Mouse (Mus musculus) neural tube, postnatal 0 days (tissue): Measurements from ENCODE around the gene Arhgap33. TPM values are rescaled to one million over a fixed set of nuclear protein-coding genes. Genes with fewer than 3 reads are reported as not detected.

ENCODE experiments used
- microRNA-seq: library from miRNA; unstranded; fragments of <30 nt; microRNA quantifications from one replicate; pipeline ENCODE4, GENCODE M21; 2016
- polyA plus RNA-seq: library from polyadenylated mRNA; unstranded; fragments of >200 nt; fragmentation: Nextera tagmentation; extraction: Ambion mirVana; gene quantifications from 2 replicates; pipeline ENCODE4 v1.2.1, GENCODE M21; 2015

Arhgap33 gene
- 45.5 and 62.8 TPM in 2 replicates for polyA plus RNA-seq

DNA sequence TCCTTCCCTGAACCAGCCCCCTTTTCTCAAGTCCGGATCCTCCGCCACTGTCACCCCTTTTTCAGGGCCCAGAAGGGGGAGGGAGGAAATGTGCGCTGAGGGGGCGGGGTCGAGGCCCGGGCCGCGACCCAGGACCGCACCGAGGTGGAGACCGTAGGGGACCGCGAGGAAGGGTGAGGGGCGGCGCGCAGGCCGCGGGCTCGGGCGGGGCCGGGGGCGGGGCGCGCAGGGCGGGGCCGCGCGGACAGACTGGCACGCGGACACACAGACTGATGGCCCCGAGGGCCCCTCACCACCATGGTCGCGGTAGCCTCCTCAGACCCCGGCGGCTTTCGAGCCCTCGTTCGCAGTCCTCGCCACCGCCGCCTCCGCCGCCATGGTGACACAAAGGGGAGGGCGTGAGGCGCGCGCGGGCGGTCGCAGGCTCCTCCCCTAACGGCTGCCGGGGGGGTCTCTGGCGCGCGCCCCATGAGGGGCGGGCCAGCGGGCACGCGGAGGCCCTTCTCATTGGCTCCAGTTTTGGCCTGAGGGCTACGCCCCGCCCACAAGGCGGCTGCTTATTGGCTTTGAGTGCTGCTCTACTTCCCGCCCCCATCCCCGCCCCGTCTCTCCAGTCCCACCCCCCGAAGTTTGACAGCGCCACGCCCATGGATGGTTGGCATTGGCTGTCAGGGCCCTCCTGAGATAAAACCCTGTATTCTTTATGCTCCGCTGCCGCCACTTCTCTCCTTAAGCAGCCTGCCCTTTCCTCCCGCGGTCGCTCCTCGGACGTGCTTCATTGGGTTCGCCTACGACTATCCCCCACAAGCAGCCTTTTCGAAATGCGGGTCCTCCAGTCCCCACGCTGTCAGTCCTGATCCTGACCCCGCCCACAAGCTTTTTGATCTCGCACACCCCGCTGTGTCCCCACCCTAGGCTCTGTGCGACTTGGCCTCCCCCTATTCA lies at the start of gene Arhgap33:
Arhgap33 (minus strand) TSS at position 428 of the 945 bp plus-strand sequence.

DNA sequence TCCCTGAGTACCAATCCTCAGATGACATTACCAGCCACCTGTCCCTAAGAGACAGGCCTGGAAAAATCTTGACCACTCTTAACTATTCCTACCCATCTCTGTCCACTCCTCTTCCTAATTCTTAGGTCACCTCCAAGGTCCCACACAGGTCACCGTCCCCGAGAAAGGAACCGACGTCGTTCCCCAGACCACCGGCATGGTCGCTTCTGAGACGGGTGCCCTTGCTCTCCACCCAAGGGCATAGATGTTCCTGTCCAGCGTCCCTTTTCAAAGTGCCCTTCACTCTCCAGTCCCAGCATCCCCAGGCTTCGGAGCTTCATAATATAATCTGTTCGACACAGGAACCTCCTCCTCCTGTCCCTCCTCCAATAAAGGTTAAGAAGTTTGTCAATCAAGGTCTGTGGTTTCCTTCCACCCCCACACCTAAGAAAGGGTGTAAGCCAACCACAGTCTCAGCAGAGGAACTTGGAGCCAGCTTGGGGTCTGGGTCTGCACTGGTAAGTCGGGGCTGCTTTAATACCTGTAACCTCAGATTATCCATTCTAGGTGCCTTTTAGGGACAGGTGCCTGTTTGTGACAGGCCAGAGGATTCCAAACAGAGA lies 30.2 kb upstream of the Arhgap33 start, which contains the start of gene Igflr1:
Igflr1 (plus strand) TSS at position 458 of the 602 bp plus-strand sequence.

DNA sequence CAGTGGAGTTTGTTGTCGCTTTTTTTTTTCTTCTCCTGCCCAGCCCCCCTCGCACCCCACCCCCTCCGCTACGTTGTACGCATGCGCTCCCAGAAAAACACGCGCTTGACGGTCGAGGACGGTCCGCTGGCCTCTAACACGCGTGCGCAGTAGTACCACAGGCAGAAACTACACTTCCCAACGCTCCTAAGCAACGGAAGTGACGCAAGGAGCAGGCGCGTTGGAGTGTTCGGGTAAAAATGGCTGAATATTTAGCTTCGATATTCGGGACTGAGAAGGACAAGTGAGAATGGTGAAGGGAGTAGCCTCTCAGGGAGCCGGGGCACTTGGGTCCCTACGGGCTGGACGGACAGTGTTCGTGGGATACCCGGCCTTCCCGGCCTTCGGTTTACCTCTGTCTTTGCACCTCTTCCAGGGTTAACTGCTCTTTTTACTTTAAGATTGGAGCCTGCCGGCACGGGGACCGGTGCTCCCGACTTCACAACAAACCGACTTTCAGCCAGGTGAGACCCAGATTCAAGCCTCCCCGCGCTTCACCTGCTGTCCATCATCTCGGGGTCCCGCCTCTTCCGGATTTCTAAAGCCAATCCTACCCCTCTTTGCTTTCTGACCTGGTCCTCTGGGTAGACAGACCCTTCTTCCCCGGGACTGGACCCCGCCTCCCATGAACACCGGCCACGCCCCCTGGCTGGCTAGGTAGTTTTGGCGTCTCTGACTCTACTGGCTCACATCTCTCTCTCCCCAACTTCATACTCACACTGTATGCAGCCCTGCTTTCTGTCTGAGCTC lies 28.5 kb upstream of the Arhgap33 start, which contains the start of the genes U2af1l4, Gm49396 and Psenen:
U2af1l4 (plus strand) TSS at position 185 of the 789 bp plus-strand sequence.
Gm49396 (plus strand) TSS at position 228 of the 789 bp plus-strand sequence.
Psenen (minus strand) TSS at position 511 of the 789 bp plus-strand sequence.

DNA sequence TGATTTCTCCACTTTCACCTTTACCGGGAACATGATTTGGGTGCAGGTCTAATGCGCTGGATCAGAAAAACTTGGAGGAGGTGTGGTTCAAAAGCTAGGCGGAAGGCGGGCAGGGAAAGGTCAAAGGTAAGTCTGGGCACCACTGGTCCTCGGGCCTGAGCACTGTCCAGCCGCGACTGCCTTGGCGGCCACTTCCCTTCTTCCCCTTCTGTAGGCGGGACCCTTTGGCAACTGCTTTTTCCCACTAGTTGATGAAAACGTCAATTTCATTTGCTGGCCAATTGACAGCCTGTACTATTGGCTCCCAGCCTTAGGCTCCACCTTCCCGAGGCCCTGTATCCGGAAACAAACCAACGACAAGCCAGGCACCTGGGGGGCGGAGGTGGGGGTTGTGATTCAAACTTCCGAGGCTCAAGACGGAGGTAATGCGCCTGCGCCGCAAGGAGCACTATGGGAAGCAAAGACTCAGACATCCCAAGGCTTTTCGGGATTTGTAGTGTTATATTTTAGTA lies 24.6 kb upstream of the Arhgap33 start, which contains the start of gene Lin37:
Lin37 (minus strand) TSS at position 396 of the 512 bp plus-strand sequence.

DNA sequence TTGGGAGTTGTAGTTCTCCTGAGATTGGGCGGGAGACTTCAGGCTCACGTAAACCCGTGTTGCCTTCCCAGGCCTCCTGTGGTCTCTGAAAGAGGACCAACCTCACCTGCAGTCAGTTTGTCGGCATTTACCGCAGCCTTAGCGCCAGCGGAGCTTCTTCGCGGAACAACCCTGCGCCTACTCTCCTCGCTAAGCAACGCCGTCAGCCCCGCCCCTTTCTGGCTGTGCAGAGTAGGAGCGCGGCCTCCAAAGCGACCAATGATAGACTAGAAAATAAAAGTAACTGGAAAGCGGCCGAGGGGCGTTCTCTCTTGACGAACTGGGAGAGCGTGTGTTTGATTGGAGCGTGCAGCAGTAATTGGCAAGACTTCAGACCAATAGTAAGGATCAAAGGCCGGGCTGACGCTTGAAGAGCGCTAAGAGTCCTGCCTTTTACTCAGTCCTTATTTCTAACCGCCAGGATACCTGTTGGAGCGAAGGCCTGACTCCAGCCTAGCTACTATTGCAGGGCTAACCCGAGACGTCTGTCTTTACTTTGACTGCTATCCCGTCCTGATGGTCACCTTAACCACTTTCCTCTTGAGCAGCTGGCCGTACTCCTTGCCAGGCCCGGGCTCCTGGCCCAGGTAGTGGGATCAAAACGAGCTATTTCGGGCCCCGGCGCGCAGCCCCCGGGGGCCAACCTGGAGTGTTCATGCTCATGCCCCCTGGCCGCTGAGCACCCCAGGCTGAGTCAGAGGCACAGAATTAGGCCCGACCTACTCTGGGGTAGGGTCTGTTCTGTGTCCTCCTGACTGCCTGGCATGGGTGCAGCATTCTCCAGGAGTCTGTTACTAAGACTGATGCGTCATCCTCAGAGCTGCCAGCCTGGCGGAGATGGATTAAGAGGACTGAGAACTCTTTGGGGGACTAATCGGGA lies 17.5 kb upstream of the Arhgap33 start, which contains the start of the genes Hspb6 and Proser3:
Hspb6 (plus strand) TSS at position 77 of the 919 bp plus-strand sequence.
Proser3 (minus strand) TSS at position 198 of the 919 bp plus-strand sequence.

DNA sequence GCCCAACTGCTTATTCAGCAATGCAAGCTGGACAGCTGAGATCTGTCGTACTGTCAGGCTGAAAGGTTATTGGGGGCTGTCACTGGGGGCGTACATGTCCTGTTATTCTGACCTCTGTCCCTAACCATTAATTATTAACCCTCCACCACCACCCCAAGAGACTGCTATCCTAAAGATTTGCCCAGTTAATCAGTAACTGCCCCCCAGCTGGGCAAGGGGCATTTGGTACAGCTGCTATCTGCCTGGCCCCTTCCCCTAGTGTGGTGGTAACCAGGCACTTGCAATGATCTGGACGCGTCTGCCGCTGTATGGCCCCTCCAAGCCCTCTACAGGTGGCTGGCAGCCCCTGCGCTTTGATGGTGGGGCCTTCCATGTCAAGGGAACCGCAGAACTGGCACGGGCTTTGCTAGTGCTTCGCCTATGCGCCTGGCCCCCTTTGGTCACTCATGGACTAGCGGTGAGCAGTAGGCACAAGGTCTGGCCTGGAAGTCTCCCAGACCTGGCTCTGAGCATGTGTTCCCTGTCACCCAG lies 41.4 kb downstream of the Arhgap33 start, which contains the start of gene Prodh2:
Prodh2 (plus strand) TSS at position 222 of the 531 bp plus-strand sequence.

Small RNAs within 50 kb of the gene (microRNA-seq; reads per million reads assigned to microRNA genes)
- 0.87 reads per million for gene Gm38670

Other genes with a start within 250 kb of the Arhgap33 start
- 106 and 124 TPM in 2 replicates for gene Clip3, start 243.3 kb downstream of the Arhgap33 start, polyA plus RNA-seq
- 129 and 146 TPM in 2 replicates for gene Alkbh6, start 226.3 kb downstream of the Arhgap33 start, polyA plus RNA-seq
- 12.1 and 14.5 TPM in 2 replicates for gene Syne4, start 220.3 kb downstream of the Arhgap33 start, polyA plus RNA-seq
- gene E130208F15Rik, start 213.3 kb downstream of the Arhgap33 start, polyA plus RNA-seq: not detected in 2 replicates
- 20.0 and 20.8 TPM in 2 replicates for gene Sdhaf1, start 211.2 kb downstream of the Arhgap33 start, polyA plus RNA-seq
- 17.5 and 17.7 TPM in 2 replicates for gene Lrfn3, start 172.3 kb downstream of the Arhgap33 start, polyA plus RNA-seq
- gene Tyrobp, start 121.3 kb downstream of the Arhgap33 start, polyA plus RNA-seq: 65.9 and 77.3 TPM in 2 replicates
- gene Hcst, start 115.2 kb downstream of the Arhgap33 start, polyA plus RNA-seq: 0.81 and 1.1 TPM in 2 replicates
- gene Nfkbid, start 113.3 kb downstream of the Arhgap33 start, polyA plus RNA-seq: 2.8 and 3.3 TPM in 2 replicates
- gene Aplp1, start 89.5 kb downstream of the Arhgap33 start, polyA plus RNA-seq: 663 and 695 TPM in 2 replicates
- gene Kirrel2, start 77.4 kb downstream of the Arhgap33 start, polyA plus RNA-seq: 0.46 and 0.90 TPM in 2 replicates
- gene Nphs1, start 76.7 kb downstream of the Arhgap33 start, polyA plus RNA-seq: 0.06 and 0.13 TPM in 2 replicates
- 0.43 TPM in 1 of 2 replicates, not detected in the other for gene Prodh2, start 41.4 kb downstream of the Arhgap33 start, polyA plus RNA-seq
- gene Hspb6, start 17.1 kb upstream of the Arhgap33 start, polyA plus RNA-seq: 19.0 and 20.8 TPM in 2 replicates
- gene Proser3, start 17.2 kb upstream of the Arhgap33 start, polyA plus RNA-seq: 3.0 and 4.7 TPM in 2 replicates
- 51.7 and 55.9 TPM in 2 replicates for gene Lin37, start 24.8 kb upstream of the Arhgap33 start, polyA plus RNA-seq
- gene U2af1l4, start 28.2 kb upstream of the Arhgap33 start, polyA plus RNA-seq: 102 and 106 TPM in 2 replicates
- 6.7 and 8.0 TPM in 2 replicates for gene Gm49396, start 28.3 kb upstream of the Arhgap33 start, polyA plus RNA-seq
- 161 and 167 TPM in 2 replicates for gene Psenen, start 28.6 kb upstream of the Arhgap33 start, polyA plus RNA-seq
- gene Igflr1, start 30.4 kb upstream of the Arhgap33 start, polyA plus RNA-seq: 1.6 and 4.3 TPM in 2 replicates
- gene Kmt2b, start 53.7 kb upstream of the Arhgap33 start, polyA plus RNA-seq: 5.3 and 8.5 TPM in 2 replicates
- 0.20 and 0.44 TPM in 2 replicates for gene Zbtb32, start 63.8 kb upstream of the Arhgap33 start, polyA plus RNA-seq
- gene Upk1a, start 77.8 kb upstream of the Arhgap33 start, polyA plus RNA-seq: 0.31 and 0.53 TPM in 2 replicates
- gene Cox6b1, start 91.1 kb upstream of the Arhgap33 start, polyA plus RNA-seq: 1,537 and 1,621 TPM in 2 replicates
- 0.14 TPM in 1 of 2 replicates, not detected in the other for gene Etv2, start 100.8 kb upstream of the Arhgap33 start, polyA plus RNA-seq
- 120 and 125 TPM in 2 replicates for gene Rbm42, start 115.3 kb upstream of the Arhgap33 start, polyA plus RNA-seq
- 16.8 and 18.2 TPM in 2 replicates for gene Haus5, start 129.9 kb upstream of the Arhgap33 start, polyA plus RNA-seq
- gene Pmis2, start 136.5 kb upstream of the Arhgap33 start, polyA plus RNA-seq: not detected in 2 replicates
- not detected in 2 replicates for gene 2200002J24Rik, start 163.9 kb upstream of the Arhgap33 start, polyA plus RNA-seq
- 6.1 and 6.3 TPM in 2 replicates for gene Atp4a, start 177.1 kb upstream of the Arhgap33 start, polyA plus RNA-seq
- gene Tmem147, start 194.5 kb upstream of the Arhgap33 start, polyA plus RNA-seq: 359 and 361 TPM in 2 replicates
- 0.43 and 0.98 TPM in 2 replicates for gene Gapdhs, start 208.6 kb upstream of the Arhgap33 start, polyA plus RNA-seq
- 3.3 and 3.7 TPM in 2 replicates for gene Sbsn, start 216.4 kb upstream of the Arhgap33 start, polyA plus RNA-seq
- gene Dmkn, start 228.7 kb upstream of the Arhgap33 start, polyA plus RNA-seq: 5.9 and 7.8 TPM in 2 replicates